Mouse (Mus musculus): Measurements from ENCODE around the gene Fbxw24. TPM values are rescaled to one million over a fixed set of nuclear protein-coding genes. Genes with fewer than 3 reads are reported as not detected.
"Not testable (repeated sequence)": the region's sequence is repeated elsewhere in the genome, so short reads cannot be mapped to it uniquely, and the experiment has no call there.

Fbxw24 gene
- not detected in 2 replicates for polyA plus RNA-seq (2011; ENCODE audit: insufficient read length, low read depth, missing spikeins)

DNA sequence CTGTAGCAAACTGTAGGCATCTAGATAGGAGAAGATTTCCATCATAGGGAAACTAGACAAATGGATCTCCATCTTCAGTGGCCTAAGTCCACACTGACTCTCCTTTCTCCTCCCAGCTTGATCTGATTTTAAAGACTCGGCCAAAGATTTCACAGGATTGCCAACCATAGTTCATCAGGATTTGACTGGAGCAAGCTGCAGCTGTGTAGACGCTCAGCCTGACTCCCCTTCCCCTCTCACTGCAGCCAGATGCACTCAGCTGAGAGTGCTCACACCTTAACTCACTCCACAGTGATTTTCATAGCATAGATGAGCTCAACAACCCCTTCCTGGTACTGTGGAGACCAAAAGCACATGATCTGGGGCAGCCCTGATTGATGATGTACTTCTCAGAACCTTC is at the start of gene Fbxw24:
Fbxw24 (minus strand) TSS at position 101 of the 400 bp plus-strand sequence.
- not testable (repeated sequence) for H3K27ac ChIP-seq (ENCODE audit: insufficient read depth, low read length); H3K4me3 ChIP-seq (ENCODE audit: insufficient read depth, low read length); H3K4me1 ChIP-seq (ENCODE audit: control insufficient read depth, insufficient read depth, low read length)

DNA sequence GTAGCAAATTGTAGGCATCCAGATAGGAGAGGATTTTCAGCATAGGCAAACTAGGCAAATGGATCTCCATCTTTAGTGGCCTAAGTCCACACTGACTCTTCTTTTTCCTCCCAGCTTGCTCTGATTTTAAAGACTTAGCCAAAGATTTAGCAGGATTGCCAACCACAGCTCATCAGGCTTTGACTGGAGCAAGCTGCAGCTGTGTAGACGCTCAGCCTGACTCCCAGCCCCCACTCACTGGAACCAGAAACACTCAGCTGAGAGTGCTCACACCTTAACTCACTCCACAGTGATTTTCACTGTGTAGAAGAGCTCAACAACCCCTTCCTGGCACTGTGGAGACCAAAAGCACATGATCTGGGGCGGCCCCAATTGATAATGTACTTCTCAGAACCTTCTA is 38.7 kb upstream of the Fbxw24 start, which contains the start of gene Fbxw25:
Fbxw25 (minus strand) TSS at position 101 of the 400 bp plus-strand sequence.
- H3K4me1 ChIP-seq (ENCODE audit: control insufficient read depth, insufficient read depth, low read length); H3K27ac ChIP-seq (ENCODE audit: insufficient read depth, low read length); H3K4me3 ChIP-seq (ENCODE audit: insufficient read depth, low read length): not testable (repeated sequence)

DNA sequence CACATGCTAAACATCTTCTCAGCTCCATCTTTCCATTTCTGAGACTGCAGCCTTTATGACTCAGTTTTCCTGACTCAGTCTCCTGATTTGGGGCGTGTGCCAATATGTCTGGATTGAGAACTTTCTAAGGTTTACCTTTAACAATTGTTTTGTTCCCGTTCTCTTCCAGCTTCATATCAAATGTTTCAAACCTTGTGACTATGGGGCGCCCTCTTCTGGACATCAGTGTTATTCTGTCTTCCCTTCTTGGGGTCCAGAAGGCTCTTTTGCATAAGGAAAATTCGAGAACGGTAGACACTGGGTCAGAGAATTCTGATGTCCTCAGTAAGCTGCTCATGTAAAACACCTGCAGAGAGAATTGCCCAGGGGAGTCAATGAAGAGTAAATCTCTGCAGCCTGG is 19.0 kb downstream of the Fbxw24 start:
- H3K4me3 ChIP-seq (ENCODE audit: insufficient read depth, low read length); H3K27ac ChIP-seq (ENCODE audit: insufficient read depth, low read length); H3K4me1 ChIP-seq (ENCODE audit: control insufficient read depth, insufficient read depth, low read length): not testable (repeated sequence)

DNA sequence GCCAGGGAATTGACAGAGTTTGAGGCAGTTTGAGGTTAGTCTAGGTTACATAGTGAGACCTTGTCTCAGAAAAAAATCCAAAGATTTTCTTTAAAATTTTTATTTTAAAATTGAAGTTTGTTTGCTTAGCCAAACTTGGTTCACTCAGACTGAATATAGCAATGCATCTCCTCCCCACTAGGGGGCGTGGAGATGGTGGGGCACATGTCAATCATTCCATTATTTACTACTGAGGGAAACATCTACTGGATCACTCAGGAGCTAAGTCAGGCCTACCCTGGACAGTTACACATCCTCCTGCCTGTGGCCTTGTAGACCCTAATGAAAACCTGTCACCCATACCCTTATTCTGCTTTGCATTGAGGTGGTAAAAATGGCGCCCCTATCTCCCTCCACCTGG is 23.7 kb downstream of the Fbxw24 start:
- not testable (repeated sequence) for H3K27ac ChIP-seq (ENCODE audit: insufficient read depth, low read length); H3K4me3 ChIP-seq (ENCODE audit: insufficient read depth, low read length); H3K4me1 ChIP-seq (ENCODE audit: control insufficient read depth, insufficient read depth, low read length)

DNA sequence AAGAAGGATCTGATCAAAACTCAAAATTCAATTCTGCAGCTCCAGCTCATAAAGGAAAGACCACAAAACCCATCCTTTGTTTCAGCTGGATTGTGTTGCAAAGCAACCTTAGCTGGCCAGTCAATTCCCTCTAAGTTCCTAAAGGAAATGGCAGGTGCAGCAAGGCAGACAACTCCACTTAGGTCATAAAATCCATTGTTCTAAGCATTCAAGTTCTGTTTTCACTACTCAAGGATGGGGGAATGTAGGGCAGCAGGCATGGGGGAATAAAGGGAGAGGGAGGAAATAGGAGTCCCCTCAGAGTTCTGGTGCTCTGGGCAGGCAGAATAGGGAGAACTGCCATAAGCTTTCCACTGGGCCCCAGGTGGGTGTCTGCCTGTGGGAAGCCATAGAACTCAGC is 28.6 kb downstream of the Fbxw24 start:
- TF ChIP-seq CTCF (IDR thresholded peaks at IDR 0.05; ENCODE audit: borderline replicate concordance, insufficient read depth, low read length) (no peak), POLR2A (IDR thresholded peaks at IDR 0.05; ENCODE audit: low read depth, low read length) (no peak)
- no peak overlapping the region for H3K4me3 ChIP-seq (ENCODE audit: insufficient read depth, low read length)
- H3K4me1 ChIP-seq (ENCODE audit: control insufficient read depth, insufficient read depth, low read length): no peaks in the 10 kb centered on the region
- no peak overlapping the region for H3K27ac ChIP-seq (ENCODE audit: insufficient read depth, low read length)

DNA sequence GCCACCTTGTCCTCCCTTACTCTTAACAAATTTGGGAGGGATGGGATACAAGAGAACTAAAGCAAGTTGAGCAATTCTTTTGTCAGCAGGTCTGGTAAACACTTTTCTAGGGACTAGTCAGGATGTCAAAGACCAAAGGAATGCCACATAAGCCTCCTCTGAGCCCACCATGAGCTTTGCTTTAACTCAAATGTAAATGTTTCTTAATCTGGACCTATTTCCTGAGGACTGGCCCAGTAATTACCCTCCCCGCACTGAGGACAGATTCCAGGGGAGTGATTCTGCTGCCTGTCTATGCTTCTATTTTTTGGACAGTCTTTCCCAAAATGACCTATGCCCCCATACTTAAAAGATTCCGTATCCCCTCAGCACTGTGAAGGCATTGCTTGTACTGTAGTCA is 31.0 kb downstream of the Fbxw24 start:
- Histone ChIP-seq H3K4me1 (ENCODE audit: control insufficient read depth, insufficient read depth, low read length) (no peaks in the 10 kb centered on the region), H3K27ac (ENCODE audit: insufficient read depth, low read length) (no peak overlapping the region), H3K4me3 (ENCODE audit: insufficient read depth, low read length) (no peak overlapping the region)
- TF ChIP-seq CTCF (IDR thresholded peaks at IDR 0.05; ENCODE audit: borderline replicate concordance, insufficient read depth, low read length) (no peak), POLR2A (IDR thresholded peaks at IDR 0.05; ENCODE audit: low read depth, low read length) (no peak)

DNA sequence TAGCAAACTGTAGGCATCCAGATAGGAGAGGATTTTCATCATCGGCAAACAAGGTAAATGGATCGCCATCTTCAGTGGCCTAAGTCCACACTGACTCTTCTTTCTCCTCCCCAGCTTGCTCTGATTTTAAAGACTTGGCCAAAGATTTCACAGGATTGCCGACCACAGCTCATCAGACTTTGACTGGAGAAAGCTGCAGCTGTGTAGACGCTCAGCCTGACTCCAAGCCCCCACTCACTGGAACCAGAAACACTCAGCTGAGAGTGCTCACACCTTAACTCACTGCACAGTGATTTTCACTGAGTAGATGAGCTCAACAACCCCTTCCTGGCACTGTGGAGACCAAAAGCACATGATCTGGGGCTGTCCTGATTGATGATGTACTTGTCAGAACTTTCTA is 57.7 kb downstream of the Fbxw24 start, which contains the start of gene Fbxw15:
Fbxw15 (minus strand) TSS at position 101 of the 400 bp plus-strand sequence.
- H3K4me3 ChIP-seq (ENCODE audit: insufficient read depth, low read length); H3K4me1 ChIP-seq (ENCODE audit: control insufficient read depth, insufficient read depth, low read length): not testable (repeated sequence)

DNA sequence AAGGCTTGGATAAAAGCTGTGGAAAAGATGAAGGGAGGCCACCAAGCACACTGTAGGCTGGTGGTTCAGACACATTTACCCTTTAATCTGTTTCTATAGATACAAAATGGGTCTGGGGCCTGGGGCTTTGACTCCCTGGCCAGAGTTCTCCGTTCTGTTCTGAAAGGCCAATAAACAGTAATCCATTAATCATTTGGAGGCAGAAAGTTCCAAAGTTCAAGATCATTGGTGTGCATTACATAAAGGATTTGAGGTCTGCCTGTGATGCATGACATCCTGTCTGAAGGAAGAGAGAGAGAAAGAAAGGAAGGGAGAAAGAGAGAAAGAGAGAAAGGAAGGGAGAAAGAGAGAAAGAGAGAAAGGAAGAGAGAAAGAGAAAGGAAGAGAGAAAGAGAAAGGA is 60.3 kb downstream of the Fbxw24 start:
- Histone ChIP-seq H3K4me3 (ENCODE audit: insufficient read depth, low read length) (no peak overlapping the region), H3K27ac (ENCODE audit: insufficient read depth, low read length) (no peak overlapping the region), H3K4me1 (ENCODE audit: control insufficient read depth, insufficient read depth, low read length) (no peaks in the 10 kb centered on the region)
- no peak for TF ChIP-seq POLR2A (IDR thresholded peaks at IDR 0.05; ENCODE audit: low read depth, low read length)
- TF ChIP-seq CTCF (IDR thresholded peaks at IDR 0.05; ENCODE audit: borderline replicate concordance, insufficient read depth, low read length): no peak

More for the DNA sequence above, 57.7 kb downstream of the Fbxw24 start, which contains the start of gene Fbxw15:
- H3K27ac ChIP-seq (ENCODE audit: insufficient read depth, low read length): not testable (repeated sequence)

DNA sequence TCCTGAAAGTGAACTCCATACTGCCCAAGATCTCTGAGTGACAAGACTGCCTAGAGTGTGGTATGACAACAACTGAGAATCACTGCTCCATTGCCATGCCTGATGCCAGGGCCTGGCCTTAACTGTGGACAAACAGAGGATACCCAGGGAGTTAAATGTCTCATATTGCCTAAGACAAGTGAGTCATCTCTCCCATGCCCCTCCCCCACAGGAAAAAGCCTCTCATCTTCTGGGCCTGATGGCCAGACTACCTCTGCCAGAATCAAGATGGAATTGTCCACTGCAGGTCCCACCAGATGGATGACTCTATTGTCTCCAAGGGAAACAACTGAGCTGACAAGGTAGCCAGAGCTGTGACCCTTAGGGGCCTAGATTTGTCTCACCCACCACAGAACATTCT is 63.8 kb downstream of the Fbxw24 start:
- H3K4me1 ChIP-seq (ENCODE audit: control insufficient read depth, insufficient read depth, low read length); H3K4me3 ChIP-seq (ENCODE audit: insufficient read depth, low read length); H3K27ac ChIP-seq (ENCODE audit: insufficient read depth, low read length): not testable (repeated sequence)

DNA sequence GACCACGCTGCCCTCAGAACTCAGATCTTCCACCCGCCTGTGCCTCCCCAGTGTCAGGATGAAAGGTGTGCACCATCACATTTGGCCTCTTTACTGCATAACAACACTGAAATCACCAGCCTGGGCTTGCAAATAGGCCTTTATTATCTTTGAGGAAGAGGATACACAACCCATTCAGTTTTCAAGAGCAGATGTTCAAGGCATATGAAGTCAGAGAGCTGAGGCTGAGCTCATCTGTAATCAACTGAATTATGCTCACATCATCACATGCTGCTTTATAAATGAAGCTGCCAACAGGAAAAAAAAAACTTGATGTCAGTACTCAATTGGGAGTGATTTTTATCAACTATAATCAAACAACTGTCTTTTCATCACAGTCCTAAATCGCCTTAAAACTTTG is 73.4 kb downstream of the Fbxw24 start:
- H3K4me1 ChIP-seq (ENCODE audit: control insufficient read depth, insufficient read depth, low read length): no peaks in the 10 kb centered on the region
- H3K27ac ChIP-seq (ENCODE audit: insufficient read depth, low read length): no peak overlapping the region
- H3K4me3 ChIP-seq (ENCODE audit: insufficient read depth, low read length): no peak overlapping the region
- TF ChIP-seq POLR2A (IDR thresholded peaks at IDR 0.05; ENCODE audit: low read depth, low read length): no peak
- TF ChIP-seq CTCF (IDR thresholded peaks at IDR 0.05; ENCODE audit: borderline replicate concordance, insufficient read depth, low read length): no peak

Other genes with a start within 250 kb of the Fbxw24 start
- not detected in 2 replicates for gene Fbxw22, start 221.8 kb downstream of the Fbxw24 start, polyA plus RNA-seq (2011; ENCODE audit: insufficient read length, low read depth, missing spikeins)
- not detected in 2 replicates for gene Fbxw16, start 176.9 kb downstream of the Fbxw24 start, polyA plus RNA-seq (2011; ENCODE audit: insufficient read length, low read depth, missing spikeins)
- gene Fbxw19, start 130.2 kb downstream of the Fbxw24 start, polyA plus RNA-seq (2011; ENCODE audit: insufficient read length, low read depth, missing spikeins): not detected in 2 replicates
- not detected in 2 replicates for gene Fbxw15, start 57.8 kb downstream of the Fbxw24 start, polyA plus RNA-seq (2011; ENCODE audit: insufficient read length, low read depth, missing spikeins)
- gene Fbxw25, start 38.6 kb upstream of the Fbxw24 start, polyA plus RNA-seq (2011; ENCODE audit: insufficient read length, low read depth, missing spikeins): not detected in 2 replicates
- gene Fbxw18, start 76.6 kb upstream of the Fbxw24 start, polyA plus RNA-seq (2011; ENCODE audit: insufficient read length, low read depth, missing spikeins): not detected in 2 replicates
- gene Fbxw26, start 120.0 kb upstream of the Fbxw24 start, polyA plus RNA-seq (2011; ENCODE audit: insufficient read length, low read depth, missing spikeins): not detected in 2 replicates
- gene Fbxw27, start 164.6 kb upstream of the Fbxw24 start, polyA plus RNA-seq (2011; ENCODE audit: insufficient read length, low read depth, missing spikeins): not detected in 2 replicates
- gene Spink8, start 186.2 kb upstream of the Fbxw24 start, polyA plus RNA-seq (2011; ENCODE audit: insufficient read length, low read depth, missing spikeins): not detected in 2 replicates
- gene Nme6, start 206.7 kb upstream of the Fbxw24 start, polyA plus RNA-seq (2011; ENCODE audit: insufficient read length, low read depth, missing spikeins): 15.2 and 21.3 TPM in 2 replicates
- not detected in 2 replicates for gene Camp, start 223.6 kb upstream of the Fbxw24 start, polyA plus RNA-seq (2011; ENCODE audit: insufficient read length, low read depth, missing spikeins)
- 19.6 and 21.9 TPM in 2 replicates for gene Cdc25a, start 249.5 kb upstream of the Fbxw24 start, polyA plus RNA-seq (2011; ENCODE audit: insufficient read length, low read depth, missing spikeins)